Mouse (Mus musculus) skeletal muscle tissue, adult 2 months (tissue): ENCODE results near the gene Fam104a.

ENCODE experiments used
- DNase-seq: peaks from one replicate; pipeline ENCODE4 v3.0.0-alpha.2; 2012; ENCODE audit warnings: low read depth, low spot score

Fam104a gene

DNA sequence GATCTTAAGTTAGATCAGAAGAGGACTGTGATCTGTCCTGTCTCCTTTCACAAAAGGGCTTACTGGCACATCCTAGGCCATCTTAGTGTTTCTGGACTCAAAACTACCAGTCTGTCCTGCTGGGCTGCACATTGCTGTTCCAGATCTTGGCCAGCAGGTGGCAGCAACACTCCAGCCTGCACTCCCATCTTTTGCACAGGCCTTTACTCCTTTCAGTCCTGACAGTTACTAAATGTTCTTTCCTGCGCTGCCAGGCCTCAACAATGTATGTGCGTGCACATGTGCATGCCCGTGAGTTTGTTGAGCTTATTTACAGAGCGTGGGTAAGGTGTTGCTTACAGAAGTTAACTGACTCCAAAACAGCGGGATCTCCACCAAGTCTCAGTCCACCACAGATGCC is 19.8 kb upstream of the Fam104a start:
- DNase-seq: peak; percentile 55

DNA sequence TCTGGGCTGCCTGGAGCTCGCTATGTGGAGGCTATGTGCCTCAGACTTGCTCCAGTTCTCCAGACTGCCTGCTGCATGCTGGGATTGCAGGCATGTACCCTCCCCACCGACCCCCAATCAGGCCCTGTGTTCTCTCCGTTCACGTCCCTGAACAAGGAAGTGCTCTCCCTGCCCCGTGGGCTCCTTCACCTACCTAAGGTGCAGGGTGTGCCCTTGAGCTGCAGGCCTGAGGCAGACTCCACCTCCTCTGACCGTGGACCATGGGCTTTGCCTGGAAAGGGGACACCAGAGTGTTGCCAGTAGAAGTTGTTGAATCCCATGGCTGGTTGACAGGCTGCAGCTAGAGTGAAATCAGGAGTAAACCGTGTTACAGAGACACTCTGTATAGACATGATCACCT is 15.7 kb upstream of the Fam104a start:
- no peak for DNase-seq

DNA sequence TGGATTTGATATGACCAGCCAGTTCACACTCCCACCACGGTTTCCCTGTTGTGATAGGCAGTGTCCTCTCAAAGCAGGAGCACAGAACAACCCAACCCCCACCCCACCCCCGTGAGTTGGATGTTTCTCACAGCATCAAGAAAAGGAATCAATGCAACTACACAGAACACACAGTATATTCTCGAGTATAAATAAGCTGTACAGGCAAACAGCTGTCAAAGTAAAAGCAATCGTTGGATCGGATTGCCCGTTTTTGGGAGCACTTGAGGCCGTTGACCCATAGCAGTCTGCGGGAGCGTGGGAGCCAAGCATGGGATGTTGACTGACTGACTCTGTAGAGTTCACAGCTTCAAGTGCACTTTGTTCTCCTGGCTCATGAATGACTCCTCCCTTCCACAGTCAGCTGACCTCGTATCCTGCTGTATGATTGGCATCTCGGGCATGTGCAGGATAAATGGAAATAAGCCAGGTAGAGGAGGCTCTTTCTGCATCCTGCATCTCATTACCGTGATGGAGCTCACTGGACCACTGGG is 14.1 kb upstream of the Fam104a start:
- DNase-seq: no peak

DNA sequence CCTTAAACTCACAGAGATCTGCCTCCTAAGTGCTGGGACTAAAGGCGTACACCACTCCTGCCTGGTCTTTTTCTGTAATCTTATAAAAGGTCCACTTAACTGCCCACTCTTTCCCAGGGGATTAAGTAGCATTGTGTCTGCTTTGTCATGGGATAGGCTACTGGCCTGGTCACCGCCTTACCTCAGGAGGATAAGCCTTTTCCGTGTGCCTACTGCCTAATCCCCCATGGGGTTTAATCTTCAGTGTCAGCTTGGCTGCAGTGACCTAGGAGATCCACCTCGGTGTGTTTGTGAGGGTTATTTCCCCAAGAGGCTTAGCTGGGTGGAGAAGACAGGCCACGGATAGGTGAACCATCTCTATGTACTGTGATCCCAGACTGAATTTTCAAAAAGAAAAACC is 13.6 kb upstream of the Fam104a start:
- no peak for DNase-seq

DNA sequence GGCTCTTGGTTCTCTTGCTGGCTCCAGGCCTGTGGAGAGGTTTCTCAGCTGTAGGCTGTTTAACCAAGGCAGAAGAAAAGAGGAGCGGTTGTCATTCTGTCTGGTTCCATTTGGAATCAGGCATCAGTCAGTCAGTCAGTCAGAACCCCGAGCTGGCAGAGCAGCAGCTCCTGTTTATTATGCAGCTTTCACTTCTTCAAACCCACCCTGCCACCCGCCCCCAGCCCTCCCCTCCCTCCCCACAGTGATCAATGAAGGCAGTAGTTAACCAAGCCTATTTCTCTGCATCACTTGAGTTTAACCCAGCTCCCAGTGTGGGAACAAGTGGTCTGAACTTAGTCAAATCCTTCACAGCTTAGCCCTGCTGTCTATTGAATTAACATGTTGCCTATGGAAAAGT is 7.9 kb upstream of the Fam104a start:
- DNase-seq: no peak

DNA sequence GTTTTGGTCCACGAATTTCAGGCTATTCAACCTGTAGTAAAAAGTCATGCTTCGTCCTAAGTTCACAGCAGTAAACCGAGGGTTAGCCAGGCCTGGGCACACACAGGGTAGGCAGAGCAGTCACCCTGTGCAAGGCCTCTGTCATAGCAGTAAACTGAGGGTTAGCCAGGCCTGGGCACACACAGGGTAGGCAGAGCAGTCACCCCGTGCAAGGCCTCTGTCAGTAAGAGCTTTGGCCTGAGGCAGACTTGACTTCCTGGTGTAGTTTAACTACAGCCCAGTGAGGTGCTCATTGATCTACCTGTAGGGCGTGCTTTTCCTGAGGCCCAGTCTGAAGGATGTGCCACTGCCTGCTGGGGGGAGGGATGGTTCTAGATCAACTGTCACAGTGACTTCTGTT is 7.4 kb upstream of the Fam104a start:
- no peak for DNase-seq

DNA sequence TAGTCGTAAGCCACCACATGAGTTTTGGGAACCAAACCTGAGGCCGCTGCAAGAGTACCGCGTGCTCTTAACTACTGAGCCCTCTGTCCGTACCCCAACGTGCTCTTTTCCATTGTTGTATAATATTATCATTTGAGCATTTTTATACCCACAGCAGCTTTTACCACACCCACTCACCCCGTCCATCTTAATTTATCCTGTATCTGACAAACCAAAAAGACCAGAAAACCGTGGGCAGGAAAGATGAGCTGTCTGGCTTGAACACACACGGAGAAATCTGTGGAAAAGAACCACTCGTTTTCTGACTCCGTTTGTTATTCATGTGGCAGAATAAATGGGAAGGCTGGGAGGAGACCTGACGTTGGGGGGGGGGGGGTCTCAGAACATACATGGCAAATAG is 6.6 kb upstream of the Fam104a start:
- DNase-seq: no peak

DNA sequence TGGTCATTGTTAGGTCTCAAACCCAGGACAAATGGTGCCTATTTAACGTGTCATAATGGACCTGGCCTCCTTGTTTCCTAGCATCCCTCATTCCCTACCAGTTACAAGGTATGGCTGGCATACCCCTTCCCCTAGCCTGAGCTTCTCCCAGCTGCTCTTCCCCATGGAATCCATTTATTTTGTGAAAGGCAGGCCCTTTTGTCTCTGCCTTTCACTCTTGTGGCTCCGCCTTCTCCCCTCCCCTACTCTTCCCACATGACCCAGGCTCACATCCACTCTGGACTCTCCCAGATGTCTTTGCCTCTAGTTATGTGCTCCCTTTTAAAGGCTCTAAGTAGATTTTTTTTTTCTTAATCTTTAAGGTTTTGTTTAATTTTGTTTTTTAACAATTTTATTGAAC is 3.1 kb upstream of the Fam104a start:
- no peak for DNase-seq

DNA sequence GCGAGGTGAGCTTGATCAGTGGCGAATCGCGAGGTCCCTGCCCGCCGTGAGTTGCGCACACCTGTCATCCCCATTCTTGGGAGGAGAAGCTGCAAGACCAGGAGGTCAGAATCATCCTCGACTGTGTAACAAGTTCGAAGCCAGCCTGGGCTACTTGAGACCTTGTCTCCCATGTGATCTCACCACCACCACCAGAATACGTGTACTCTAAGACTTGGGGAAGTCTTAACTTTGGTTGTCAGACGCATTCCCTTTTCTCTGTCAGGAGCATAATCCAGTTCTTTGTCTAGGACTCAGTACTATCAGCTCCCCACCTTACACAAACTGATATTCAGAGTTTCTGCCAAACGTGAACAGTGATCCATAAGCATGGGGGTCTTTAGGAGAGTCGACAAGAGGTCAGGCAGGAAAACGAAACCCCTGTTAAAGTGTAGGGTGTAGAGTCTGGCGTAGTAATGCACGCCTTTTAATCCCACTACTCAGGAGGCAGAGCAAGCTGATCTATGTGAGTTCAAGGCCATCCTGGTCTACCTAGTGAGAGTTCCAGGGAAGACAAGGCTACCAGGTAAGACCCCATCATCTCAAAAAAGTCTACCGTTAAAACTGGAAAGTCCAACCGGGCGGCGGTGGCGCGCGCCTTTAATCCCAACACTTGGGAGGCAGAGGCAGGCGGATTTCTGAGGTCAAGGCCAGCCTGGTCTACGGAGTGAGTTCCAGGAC is 912 bp upstream of the Fam104a start:
- DNase-seq: no peak

DNA sequence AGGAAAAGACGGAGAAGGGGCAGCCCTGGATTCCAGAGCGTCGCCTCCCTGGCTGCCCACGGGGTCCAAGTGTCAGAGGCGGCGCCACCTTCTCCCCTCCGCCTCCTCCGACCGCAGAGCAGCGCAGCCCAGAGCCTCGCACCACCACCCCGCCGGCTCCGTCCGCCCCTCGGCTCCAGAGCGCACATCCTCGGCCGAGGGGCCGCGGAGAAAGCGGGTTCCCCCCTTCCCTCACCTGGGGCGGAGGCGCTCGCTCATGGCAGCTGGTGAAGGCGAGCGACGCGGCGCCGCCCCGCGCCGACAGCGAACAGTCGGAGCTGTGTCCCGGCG is 363 bp downstream of the Fam104a start:
- DNase-seq: no peak

DNA sequence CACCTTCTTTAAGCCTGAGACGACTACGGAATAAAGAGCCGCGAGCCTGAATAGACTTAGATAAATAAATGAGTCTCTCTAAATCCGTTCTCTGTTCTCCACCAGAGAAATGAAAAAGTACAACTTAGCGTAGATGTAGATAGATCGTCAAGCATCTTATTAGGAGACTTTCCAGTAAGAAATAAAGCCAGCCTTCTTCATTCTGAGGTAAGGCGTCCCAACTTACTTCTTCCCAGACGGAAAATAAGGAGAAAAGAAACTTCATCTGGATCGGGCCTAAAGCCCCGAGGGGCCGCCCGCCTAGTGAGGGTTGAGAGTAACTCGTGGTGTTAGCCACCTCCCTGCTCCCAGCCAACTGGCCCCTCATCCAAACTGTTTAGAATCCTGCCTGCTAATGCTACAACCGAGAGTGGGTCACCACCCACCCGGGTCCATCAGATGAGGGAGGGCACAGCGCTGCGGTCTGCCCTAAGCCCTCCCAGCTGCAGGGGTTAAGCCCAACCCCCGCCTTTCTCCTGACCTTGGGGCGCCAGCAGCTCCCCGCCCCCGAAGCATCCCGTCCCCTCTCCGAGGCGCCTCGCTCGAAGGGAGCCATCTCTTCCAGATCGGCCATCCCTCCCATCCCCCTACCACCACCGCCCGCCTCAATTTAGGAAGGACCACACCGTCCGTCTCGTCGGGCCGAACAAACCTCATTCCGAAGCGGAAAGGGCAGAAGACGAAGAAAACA is 893 bp downstream of the Fam104a start:
- peak; percentile 18 for DNase-seq

DNA sequence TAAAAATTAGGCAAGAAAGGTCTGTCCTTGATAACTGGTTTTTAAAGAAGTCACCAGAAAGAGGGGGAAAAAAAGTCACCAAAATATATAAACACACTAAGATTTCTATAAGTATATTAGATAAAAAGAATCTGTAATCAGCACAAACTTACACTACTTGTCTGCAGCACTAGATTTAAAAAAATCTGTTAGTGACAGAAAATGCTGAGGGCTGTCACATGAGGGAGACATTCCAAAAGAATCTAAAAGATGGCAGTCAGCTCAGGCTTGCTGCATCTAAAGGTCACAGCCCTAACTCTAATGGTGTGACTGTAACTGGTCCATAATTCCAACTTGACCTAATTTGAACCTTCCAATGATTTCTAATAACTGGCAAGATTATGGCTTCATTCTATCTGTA is 2.0 kb downstream of the Fam104a start:
- DNase-seq: no peak

DNA sequence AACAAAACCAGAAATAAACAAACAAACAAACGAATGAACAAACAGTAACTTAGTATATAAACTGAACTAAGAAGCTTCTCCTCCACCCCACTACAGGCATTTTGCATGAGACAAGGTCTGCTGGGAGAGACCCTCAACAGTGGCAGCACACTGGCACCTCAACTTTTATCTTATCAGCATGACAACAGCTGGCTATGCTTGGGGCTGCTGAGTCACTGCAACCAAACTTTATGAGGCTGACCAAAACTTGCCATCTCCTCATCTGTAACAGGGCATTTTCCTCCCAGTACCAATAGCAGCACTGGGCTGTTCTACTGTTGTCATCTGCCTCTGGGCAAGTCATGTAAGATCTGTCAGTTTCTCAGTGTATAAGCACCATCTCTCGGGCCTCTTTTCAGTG is 3.0 kb downstream of the Fam104a start:
- DNase-seq: no peak

DNA sequence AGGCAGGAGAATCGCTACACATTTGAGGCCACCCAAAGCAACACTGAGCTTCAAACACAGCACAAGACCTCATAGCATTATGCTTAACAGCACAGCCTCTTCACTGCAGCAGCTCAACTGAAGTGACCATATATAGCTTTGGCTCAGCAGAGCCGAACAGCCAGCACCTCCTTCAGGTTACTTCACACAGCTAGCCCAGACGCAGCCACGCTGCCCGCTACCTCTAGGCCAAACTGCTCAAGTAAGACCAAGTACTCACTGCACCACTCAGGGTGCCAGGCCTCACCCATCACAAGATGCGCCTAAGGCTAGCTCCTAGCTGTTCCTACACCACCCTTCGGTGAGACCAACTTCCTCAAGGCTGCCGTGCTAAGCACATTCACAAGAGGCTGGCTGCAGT is 5.6 kb downstream of the Fam104a start:
- peak; percentile 23 for DNase-seq

DNA sequence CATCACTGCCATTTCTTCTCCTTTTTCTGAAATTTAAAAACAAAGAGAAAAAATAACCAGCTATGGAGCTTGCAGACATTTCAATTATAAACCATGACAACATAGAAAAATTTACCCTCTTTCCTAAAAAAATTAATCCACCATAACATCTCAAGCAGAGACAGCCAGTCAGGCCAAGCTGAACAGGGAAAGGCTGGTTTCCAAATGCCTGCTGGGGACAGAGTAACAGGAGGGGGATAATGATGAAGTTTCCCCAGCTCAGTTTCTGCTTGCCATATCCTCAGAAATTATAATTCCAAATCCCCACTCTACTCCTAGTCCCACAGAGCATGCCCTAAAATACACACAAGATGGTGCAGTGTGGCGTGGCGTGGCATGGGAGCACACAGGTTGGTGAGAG is 6.6 kb downstream of the Fam104a start:
- DNase-seq: no peak

DNA sequence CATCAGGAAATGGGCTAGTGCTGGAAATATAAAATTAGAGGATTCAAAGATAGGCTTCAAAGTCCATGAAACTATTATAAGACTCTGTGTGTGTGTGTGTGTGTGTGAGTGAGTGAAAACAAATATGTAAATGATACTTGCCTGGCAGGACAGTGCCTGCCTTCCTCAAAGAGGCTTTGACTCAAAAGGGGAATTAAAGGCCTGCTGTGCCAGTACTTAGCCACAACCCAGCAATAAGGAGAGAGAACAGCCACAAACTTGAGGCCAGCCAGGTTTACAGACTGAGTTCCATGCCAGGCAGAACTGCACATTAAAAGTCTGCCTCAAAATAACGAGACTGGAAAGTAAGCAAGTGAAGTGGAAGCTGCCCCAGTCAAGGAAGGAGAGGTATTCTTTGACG is 7.1 kb downstream of the Fam104a start:
- DNase-seq: peak; percentile 43

DNA sequence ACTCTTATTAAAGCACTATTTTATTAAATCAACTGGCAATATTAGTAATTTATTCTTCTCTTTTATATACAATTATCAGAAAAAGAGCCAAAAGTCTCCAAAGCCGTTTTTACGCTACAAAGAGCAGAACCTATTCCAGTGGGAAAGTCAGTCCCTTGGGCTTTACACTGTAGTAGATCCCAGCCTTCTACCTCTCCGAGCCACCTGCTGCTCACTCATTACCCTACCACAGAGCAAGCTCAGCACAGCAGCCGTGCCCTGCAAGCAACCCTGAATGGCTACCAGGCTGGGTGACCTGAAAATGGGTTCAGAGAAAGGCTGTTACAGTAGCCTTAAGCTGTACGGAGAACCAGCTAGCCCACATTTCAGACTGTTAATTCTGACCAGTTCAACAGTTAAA is 9.4 kb downstream of the Fam104a start:
- no peak for DNase-seq

DNA sequence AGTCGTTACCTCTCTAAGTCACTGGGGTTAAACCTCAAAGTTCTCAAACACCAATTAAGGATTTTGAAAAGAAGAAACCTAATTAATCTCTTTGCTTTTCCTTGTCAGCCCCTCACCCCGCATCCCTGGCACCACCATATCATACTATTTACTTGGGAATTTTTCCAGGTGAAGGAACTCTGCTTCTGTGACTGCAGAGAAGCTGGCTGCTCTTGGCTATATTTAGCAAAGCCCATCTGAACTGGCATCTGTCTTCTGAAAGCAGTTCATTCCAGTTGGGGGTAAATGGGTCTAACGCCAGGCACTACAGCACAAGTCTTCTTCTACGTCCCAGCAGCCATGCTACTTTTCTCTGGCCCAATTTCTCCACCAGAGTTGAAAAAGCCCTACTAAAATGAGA is 10.3 kb downstream of the Fam104a start:
- DNase-seq: no peak

DNA sequence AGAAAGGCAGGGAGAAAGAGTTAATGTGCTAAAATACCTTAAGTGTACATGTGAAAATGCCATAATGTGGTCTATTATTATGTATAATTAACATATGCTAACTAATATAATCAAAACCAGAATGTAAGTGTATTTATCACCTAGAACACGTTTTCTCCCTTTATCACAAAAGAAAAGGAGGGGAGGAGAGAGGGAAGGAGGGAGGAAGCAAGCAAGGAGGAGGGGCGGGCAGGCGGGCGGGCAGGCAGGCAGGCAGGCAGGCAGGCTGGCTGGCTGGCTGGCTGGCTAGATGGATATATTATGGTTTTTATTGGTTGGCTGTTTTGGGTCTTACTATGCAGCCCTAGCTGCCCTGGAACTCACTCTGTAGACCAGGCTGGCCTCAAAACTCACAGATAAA is 14.2 kb downstream of the Fam104a start:
- no peak for DNase-seq

DNA sequence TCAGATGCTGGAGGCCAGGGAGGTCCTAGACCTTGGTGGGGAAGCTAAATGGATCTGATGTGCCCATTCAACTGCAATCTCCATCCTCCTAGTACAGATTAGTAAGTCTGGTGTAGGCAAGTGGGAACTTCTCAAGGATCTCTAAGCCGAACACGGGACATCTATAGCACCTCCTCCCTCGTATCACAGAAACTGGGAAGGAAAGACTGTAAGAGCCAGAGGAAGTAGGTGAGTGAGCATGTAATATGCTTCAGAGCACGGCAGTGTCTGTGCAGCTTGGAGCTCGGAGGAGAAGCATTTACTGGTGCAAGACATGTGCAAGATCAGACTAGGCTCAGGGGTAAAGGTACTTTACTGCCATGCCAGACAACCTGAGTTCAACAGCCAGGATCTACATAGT is 15.1 kb downstream of the Fam104a start:
- DNase-seq: no peak

DNA sequence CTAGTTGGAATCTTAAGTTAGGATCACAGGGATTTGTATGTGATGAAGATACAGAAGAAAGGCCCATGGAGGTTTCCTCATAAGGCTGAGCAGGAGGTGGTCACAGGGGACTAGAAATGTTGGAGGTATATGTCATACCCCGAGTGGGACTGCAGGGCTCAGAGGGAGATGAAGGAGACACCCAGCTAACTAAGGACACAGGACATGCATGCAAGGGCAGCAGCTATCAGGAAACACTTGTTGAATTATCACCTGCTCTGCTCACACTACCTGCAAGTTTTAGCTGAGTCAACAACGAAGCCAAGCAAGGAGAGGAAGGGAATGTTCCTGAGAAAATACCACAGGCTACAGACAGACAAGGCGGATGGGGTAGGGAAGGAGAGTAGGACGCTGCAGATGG is 16.3 kb downstream of the Fam104a start:
- no peak for DNase-seq

DNA sequence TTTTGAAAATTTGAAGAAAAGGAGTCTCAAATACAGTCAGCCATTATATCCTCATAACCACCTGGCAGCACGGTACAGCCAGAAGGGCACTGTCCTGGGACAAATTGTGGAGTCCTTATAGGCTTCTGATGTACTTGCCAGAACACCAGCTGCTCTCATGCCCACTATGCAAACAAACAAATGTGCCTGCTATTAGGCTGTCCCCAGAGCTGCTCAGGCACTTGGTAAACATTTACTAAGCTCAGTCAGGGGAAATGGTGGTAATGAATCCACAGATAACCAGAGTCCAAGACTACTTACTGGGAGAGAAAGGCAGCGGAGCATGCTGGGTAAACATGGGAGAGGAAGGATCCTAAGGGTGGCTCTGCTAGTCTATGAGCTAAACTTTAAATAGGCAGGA is 16.8 kb downstream of the Fam104a start:
- no peak for DNase-seq

DNA sequence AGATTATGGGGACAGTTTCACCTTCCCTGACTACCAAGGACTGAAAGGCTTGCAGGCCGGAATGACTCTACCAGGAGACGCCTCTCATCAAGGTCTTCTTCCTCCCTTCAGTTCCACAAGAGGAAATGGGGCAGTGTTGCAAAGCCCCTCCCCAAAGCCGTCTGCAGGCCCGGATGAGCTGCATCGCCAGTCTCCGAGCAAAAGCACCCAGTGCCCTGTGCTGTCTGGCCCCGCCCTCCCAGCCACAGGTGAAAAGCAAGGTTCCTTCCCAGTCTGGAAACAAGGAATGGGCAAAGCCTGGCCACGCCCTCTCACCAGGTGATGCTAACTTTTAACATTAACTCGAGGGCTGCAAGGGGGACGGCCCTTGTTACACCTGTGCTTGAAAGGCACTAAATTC is 17.3 kb downstream of the Fam104a start:
- no peak for DNase-seq

DNA sequence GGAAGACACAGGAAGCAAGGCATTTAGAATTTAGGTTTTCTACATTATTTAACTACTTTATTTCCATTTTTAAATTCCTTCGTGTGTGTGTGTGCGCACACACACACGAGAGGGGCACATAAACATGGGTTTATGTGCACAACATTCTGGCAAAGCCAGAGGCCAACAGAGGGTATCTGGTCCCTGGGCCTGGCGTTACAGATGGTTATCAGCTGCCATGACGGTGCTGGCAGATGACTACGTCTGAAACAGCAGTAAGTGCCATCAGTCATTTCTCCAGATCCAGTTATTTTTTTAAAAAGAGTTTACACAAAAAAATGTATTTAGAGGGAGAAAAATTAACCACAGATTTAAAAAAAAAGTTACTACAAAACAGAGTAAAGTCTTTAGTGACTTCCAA is 17.8 kb downstream of the Fam104a start:
- no peak for DNase-seq
